Mouse (Mus musculus) midbrain, embryonic 10.5 days (tissue): Measurements from ENCODE around the gene Rhox13. TPM values are rescaled to one million over a fixed set of nuclear protein-coding genes. Genes with fewer than 3 reads are reported as not detected.
A peak's percentile ranks its signal among the peaks of the same experiment; 100 is the strongest.

ENCODE experiments used
- DNase-seq: peaks from one replicate; pipeline ENCODE4 v3.0.0-alpha.2; 2017; ENCODE audit warnings: low spot score
- H3K27ac ChIP-seq: fragments of 300-500 bp; sonication (generic); replicated peaks from 2 replicates; pipeline ENCODE4 v1.5.1; 2016; ENCODE audit warnings: mild to moderate bottlenecking
- H3K27me3 ChIP-seq: fragments of 300-500 bp; sonication (generic); 2 replicates; pipeline ENCODE4 v1.6.1; 2016; ENCODE audit warnings: low read depth, mild to moderate bottlenecking; ENCODE audit not compliant: poor library complexity, severe bottlenecking
- H3K36me3 ChIP-seq: fragments of 300-500 bp; sonication (generic); 2 replicates; pipeline ENCODE4 v1.6.1; 2016; ENCODE audit warnings: mild to moderate bottlenecking, moderate library complexity
- H3K4me1 ChIP-seq: fragments of 300-500 bp; sonication (generic); 2 replicates; pipeline ENCODE4 v1.6.1; 2016
- H3K4me3 ChIP-seq: fragments of 300-500 bp; sonication (generic); 2 replicates; pipeline ENCODE4 v1.5.1; 2016; ENCODE audit warnings: mild to moderate bottlenecking, moderate library complexity
- H3K9me3 ChIP-seq: fragments of 300-500 bp; sonication (generic); replicated peaks from 2 replicates; pipeline ENCODE4 v1.6.1; 2016; ENCODE audit warnings: mild to moderate bottlenecking
- WGBS: fragments of 180-500 bp; shearing (Covaris S2); methylation state at CpG from one replicate; pipeline ENCODE4 v1.1.7; 2016; 5-methylcytosine and 5-hydroxymethylcytosine counted together
- polyA plus RNA-seq: library from polyadenylated mRNA; unstranded; fragments of >200 nt; fragmentation: Nextera tagmentation; extraction: Ambion mirVana; gene quantifications from 2 replicates; pipeline ENCODE4 v1.2.1, GENCODE M21; 2016

The Rhox13 gene
- not detected in 2 replicates for polyA plus RNA-seq

DNA sequence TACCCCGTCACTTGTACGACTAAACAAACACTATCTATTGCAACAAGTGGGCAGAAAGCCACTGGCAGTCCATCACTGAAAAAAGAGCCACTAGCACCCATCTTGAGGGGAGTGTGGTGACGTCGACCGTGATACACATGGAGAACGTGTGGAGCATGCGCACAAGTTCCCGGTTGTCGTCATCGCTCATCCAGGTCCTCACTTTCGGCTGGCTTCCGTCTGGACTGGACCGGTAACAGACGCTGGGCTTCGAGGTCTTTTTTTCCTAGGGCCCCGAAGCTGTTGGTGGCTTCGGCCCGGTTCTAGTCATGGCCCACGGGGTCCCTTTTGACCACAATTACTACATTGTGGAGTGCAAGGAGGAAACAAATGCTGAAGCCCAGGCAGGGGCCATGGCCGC lies at the start of gene Rhox13:
Rhox13 (plus strand) TSS at position 238 of the 400 bp plus-strand sequence.
- peaks cover 20% of the 10 kb centered on the region for H3K9me3 ChIP-seq
- no peak within 1 kb of the TSS for H3K4me3 ChIP-seq
- H3K27ac ChIP-seq: no peak within 1 kb of the TSS
- H3K36me3 ChIP-seq: no peaks in the 10 kb centered on the region
- H3K4me1 ChIP-seq: no peaks in the 10 kb centered on the region
- no peak for DNase-seq
- H3K27me3 ChIP-seq: no peaks in the 10 kb centered on the region
- WGBS: 96% methylated on average over 20 of the region's 20 CpGs

DNA sequence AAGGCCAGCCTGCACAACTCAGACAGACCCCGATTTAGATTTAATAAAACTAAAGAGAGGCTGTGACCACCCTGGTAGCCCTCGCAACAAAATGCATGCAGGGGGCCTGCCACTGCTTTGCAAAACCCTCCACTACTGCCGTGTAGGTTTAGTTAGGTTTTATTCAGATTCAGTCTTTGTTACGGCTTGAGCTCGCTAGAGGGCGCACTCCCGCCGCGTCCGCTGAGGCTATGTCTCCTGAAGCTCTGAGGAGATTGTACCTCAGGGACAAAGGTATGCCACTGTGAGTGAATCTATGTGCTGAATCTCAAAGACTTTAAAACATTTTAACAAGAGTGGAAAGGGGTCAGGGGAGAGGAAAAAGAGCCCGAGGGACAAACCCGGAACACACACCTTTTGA lies 36.8 kb upstream of the Rhox13 start:
- WGBS: 24% methylated on average over 12 of the region's 12 CpGs

DNA sequence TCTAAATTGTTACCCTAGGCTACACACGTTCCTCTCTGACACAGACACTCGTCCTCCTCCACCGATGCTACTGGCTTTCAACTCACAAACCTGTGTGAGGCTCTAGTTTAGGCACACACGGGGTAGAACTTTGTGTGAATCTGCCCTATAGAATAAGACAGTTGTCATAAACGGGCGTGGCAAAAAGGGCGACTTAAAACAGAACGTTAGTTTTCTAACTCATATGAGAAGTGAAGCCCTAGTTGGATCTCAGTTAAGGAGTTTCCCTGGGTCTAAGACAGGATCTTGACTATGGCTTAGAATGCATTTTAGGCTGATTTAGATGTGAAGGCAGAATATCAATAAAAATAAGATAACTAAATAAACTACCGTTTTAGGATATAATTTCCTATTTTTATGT lies 36.0 kb upstream of the Rhox13 start, which contains the start of gene Rhox11:
Rhox11 (minus strand) TSS at position 101 of the 400 bp plus-strand sequence.
- Histone ChIP-seq H3K27ac (no peak within 1 kb of the TSS), H3K9me3 (no peaks in the 10 kb centered on the region), H3K36me3 (no peaks in the 10 kb centered on the region), H3K4me1 (no peaks in the 10 kb centered on the region), H3K4me3 (no peak within 1 kb of the TSS), H3K27me3 (no peaks in the 10 kb centered on the region)
- WGBS: 89% methylated on average over 9 of the region's 9 CpGs
- DNase-seq: no peak

More for the DNA sequence above, 36.8 kb upstream of the Rhox13 start:
- no peak overlapping the region for H3K4me3 ChIP-seq
- H3K9me3 ChIP-seq: no peaks in the 10 kb centered on the region
- no peaks in the 10 kb centered on the region for H3K36me3 ChIP-seq
- H3K4me1 ChIP-seq: no peaks in the 10 kb centered on the region
- DNase-seq: peak; percentile 38
- no peaks in the 10 kb centered on the region for H3K27me3 ChIP-seq
- no peak overlapping the region for H3K27ac ChIP-seq

DNA sequence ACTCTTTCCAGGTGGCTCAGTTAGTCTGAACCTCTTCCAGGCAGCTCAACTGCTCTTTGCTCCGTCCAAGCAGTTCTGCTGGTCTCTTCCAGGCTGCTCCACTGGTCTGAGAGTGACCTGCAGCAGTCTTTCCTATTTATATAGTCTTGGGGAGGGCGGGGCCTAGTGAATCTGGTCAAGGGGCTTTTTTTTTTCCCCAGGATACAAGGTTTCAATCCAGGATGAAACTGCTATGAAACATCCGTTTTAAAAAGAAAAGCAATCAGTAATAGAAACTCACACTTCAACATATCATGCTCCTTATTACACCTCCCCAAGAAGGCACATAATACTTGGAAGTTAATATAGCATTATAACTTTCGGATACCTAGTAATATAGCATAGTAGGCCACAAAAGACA lies 10.2 kb upstream of the Rhox13 start, which contains the start of gene Rhox12:
Rhox12 (minus strand) TSS at position 101 of the 400 bp plus-strand sequence.
- H3K27ac ChIP-seq: no peak within 1 kb of the TSS
- H3K4me3 ChIP-seq: no peak within 1 kb of the TSS
- no peaks in the 10 kb centered on the region for H3K36me3 ChIP-seq
- no peaks in the 10 kb centered on the region for H3K9me3 ChIP-seq
- no peaks in the 10 kb centered on the region for H3K27me3 ChIP-seq
- WGBS: 84% methylated on average over 4 of the region's 4 CpGs
- H3K4me1 ChIP-seq: no peaks in the 10 kb centered on the region
- no peak for DNase-seq

DNA sequence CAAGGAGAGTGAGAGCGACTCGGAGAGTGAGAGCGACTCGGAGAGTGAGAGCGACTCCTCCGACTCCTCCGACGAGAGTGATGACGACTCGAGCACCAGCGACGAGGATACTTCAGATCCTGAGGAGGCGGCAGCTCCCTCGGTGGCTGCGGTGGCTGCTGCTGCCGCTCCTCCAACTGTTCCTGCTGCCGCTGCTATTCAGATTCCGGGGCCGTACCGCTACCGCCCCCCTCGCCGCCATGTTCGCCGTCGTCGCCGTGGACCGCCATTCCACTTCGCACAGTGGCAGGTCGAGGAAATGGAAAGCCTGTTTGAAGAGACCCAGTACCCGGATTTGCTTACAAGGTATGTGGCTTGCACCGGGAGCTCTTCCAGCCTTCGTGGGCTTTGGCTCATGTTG lies 459 bp downstream of the Rhox13 start:
- Histone ChIP-seq H3K27ac (no peak overlapping the region), H3K9me3 (peaks cover 20% of the 10 kb centered on the region), H3K27me3 (no peaks in the 10 kb centered on the region), H3K36me3 (no peaks in the 10 kb centered on the region), H3K4me3 (no peak overlapping the region), H3K4me1 (no peaks in the 10 kb centered on the region)
- 87% methylated on average over 34 of the region's 34 CpGs for WGBS
- no peak for DNase-seq

DNA sequence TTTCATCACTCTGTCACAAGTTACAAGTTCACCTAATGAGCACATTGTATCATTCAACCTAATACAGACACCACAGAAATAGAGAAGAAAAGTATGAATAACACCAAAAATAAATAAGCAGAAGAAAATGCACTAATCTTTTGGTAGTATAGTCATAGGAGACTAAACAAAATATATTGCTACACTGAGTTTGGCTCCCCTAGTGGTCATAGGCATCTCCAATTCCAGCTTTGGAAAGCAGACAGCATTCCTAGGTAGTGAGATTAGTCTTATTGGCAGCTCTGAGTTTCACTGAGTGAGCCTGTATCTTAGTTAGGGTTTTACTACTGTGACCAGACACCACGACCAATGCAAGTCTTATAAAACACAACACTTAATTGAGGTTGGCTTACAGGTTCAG lies 38.1 kb downstream of the Rhox13 start:
- Histone ChIP-seq H3K27ac (no peak overlapping the region), H3K9me3 (no peaks in the 10 kb centered on the region), H3K4me1 (no peaks in the 10 kb centered on the region), H3K27me3 (no peaks in the 10 kb centered on the region), H3K4me3 (no peak overlapping the region), H3K36me3 (no peaks in the 10 kb centered on the region)
- DNase-seq: no peak
- 74% methylated on average over 1 of the region's 1 CpGs for WGBS

DNA sequence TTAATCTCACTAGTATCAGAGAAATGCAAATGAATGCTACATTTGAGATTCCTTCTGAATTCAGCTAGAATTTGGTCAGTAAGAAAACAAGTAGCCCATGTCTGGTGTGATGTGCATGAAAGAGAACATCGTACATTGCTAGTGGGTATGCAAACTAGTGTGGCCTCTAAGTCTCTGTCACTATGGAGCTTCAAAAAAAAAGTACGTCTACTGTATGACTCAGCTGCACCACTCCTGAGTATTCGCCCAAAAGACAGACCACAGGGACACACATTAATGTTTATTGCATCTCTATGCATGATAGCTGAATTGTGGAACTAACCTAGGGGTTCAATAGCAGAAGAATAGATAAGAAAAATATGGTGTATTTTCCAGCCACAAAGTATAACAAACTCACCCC lies 44.3 kb downstream of the Rhox13 start:
- no peaks in the 10 kb centered on the region for H3K36me3 ChIP-seq
- no peaks in the 10 kb centered on the region for H3K4me1 ChIP-seq
- DNase-seq: no peak
- H3K27me3 ChIP-seq: no peaks in the 10 kb centered on the region
- no peak overlapping the region for H3K4me3 ChIP-seq
- H3K27ac ChIP-seq: no peak overlapping the region
- H3K9me3 ChIP-seq: no peaks in the 10 kb centered on the region
- WGBS: 87% methylated on average over 3 of the region's 3 CpGs

DNA sequence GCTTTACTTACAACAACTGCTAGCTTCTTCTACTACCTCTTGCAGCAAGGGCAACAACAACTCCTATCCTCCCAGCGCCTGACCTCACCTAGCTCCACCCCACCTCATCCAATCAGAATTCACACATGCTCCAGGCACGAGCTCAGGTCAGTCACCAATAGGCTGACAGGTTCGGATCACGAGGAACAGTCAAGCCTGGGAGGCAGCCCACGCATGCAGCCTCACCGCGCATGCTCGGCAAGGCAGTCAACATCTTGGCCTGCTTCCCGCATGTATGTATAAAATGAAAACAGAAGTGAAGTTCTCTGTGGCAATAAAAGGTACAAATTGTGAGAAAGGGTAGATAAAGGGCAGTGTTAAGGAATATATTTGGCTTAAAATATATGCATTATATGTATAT lies 45.0 kb downstream of the Rhox13 start:
- H3K9me3 ChIP-seq: no peaks in the 10 kb centered on the region
- H3K27ac ChIP-seq: no peak overlapping the region
- H3K4me1 ChIP-seq: no peaks in the 10 kb centered on the region
- H3K4me3 ChIP-seq: no peak overlapping the region
- no peak for DNase-seq
- 85% methylated on average over 9 of the region's 9 CpGs for WGBS
- H3K36me3 ChIP-seq: no peaks in the 10 kb centered on the region
- no peaks in the 10 kb centered on the region for H3K27me3 ChIP-seq

DNA sequence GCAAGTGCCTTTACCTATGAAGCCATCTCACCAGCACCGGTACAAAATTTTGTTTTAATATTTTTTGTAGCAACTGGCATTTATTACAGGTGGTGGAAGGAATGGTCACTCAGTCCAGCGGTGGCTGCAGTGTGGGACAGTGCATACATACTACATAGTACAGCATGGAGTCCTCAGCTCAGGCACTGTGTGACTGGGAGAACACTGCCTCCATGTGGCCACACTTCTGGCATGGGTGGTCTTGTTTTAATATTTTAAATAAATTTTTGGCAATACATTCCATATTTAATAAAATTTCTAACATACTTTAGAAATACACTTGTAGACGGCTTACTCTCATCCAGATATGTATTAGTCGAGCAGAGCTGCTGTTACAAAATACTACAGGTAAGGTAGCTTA lies 45.6 kb downstream of the Rhox13 start:
- no peak overlapping the region for H3K4me3 ChIP-seq
- WGBS: 80% methylated on average over 4 of the region's 4 CpGs
- DNase-seq: no peak

More for the DNA sequence above, 45.6 kb downstream of the Rhox13 start:
- H3K36me3 ChIP-seq: no peaks in the 10 kb centered on the region
- no peak overlapping the region for H3K27ac ChIP-seq
- H3K4me1 ChIP-seq: no peaks in the 10 kb centered on the region
- no peaks in the 10 kb centered on the region for H3K9me3 ChIP-seq
- no peaks in the 10 kb centered on the region for H3K27me3 ChIP-seq

Other genes with a start within 250 kb of the Rhox13 start
- not detected in 2 replicates for gene Rhox8, start 242.3 kb upstream of the Rhox13 start, polyA plus RNA-seq
- gene Rhox7b, start 224.0 kb upstream of the Rhox13 start, polyA plus RNA-seq: not detected in 2 replicates
- not detected in 2 replicates for gene Rhox9, start 219.4 kb upstream of the Rhox13 start, polyA plus RNA-seq
- not detected in 2 replicates for gene Btg1-ps1, start 102.4 kb upstream of the Rhox13 start, polyA plus RNA-seq
- not detected in 2 replicates for gene Btg1-ps2, start 78.1 kb upstream of the Rhox13 start, polyA plus RNA-seq
- gene Rhox10, start 54.7 kb upstream of the Rhox13 start, polyA plus RNA-seq: not detected in 2 replicates
- gene Rhox11, start 36.1 kb upstream of the Rhox13 start, polyA plus RNA-seq: not detected in 2 replicates
- not detected in 2 replicates for gene Rhox12, start 10.3 kb upstream of the Rhox13 start, polyA plus RNA-seq
- gene Zbtb33, start 68.6 kb downstream of the Rhox13 start, polyA plus RNA-seq: 2.7 and 3.8 TPM in 2 replicates
- gene Tmem255a, start 131.2 kb downstream of the Rhox13 start, polyA plus RNA-seq: 11.2 and 11.9 TPM in 2 replicates
- gene Atp1b4, start 195.0 kb downstream of the Rhox13 start, polyA plus RNA-seq: not detected in 2 replicates